In the genomic region with DNA sequence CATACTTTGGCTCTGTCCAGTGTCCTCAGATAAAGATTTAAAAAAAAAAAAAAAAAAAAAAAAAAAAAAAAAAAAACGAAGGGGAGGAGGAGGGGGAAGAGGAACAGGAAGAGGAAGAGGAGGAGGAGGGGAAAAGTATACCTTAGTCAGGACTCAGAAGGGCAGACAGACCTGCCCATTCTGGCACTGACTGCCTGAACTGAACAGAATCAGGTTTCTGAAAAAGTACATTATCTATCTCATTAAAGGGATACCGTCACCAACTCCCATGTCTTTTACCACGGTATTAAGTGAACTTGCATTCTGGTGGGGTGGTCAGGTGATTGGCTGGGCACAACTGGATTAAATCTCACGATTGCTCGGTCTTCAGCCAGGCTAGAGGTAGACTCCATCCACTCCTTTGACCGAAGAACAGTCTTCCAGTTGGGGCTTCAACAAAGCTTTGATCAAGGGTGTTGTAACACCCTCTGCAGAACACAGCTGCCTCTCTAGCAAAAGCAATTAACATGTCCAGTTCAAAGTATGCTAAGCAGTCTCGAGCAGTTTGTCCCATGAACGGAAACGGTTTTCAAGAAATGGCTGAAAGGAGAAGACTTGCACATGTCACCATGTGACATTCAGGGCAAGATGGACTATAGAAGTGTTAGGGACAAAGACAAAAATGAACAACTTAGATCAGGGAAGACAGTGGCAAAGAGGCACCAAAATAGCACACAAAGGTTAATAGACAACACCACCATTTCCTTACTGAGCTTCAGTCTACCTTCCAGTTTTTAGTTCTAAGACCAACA, we compare ENCODE assay signal across 9 mouse cellular contexts. TPM values are rescaled to one million over a fixed set of nuclear protein-coding genes. Genes with fewer than 3 reads are reported as not detected.
DNase-seq lines count a peak whose midpoint lies in the region; ATAC-seq and TF ChIP-seq lines count a peak whose summit lies in the region.
"Had no signal": no experiment of that assay in that cellular context is flagged by ENCODE, and none has a peak within 500 bp of the region (broad histone marks: within the 10 kb centered on the region; RNA-seq: fewer than 3 reads in every experiment).

No protein-coding gene starts in this region.

- TF ChIP-seq POLR2A in kidney, adult 2 months (IDR thresholded peaks at IDR 0.05; ENCODE audit: low read depth, low read length) = no peak
- no peak for TF ChIP-seq POLR2A in bone marrow macrophage, adult 2 months (IDR thresholded peaks at IDR 0.05; ENCODE audit: borderline replicate concordance, low read depth, low read length)

- peak overlapping the region; percentile 56 for H3K4me3 ChIP-seq in kidney, adult 2 months (ENCODE audit: insufficient read depth, low read depth, low read length)
- H3K4me3 ChIP-seq in bone marrow macrophage, adult 2 months (ENCODE audit: insufficient read depth, low read length) = peak overlapping the region; percentile 87
- H3K4me3 ChIP-seq in hindbrain, embryonic 14.5 days (replicated peaks; ENCODE audit: low read length) = peak overlapping the region; percentile 86
- peak overlapping the region; percentile 89 for H3K4me3 ChIP-seq in midbrain, postnatal 0 days (ENCODE audit: low read depth, low read length)

- no peak for ATAC-seq in hindbrain, embryonic 14.5 days (ENCODE audit: low FRiP score)
- ATAC-seq in midbrain, postnatal 0 days (ENCODE audit: low FRiP score) = no peak

- WGBS in kidney, adult 2 months = 84% methylated on average over 8 of the region's 9 CpGs
- WGBS in hindbrain, embryonic 14.5 days = 94% methylated on average over 8 of the region's 9 CpGs
- WGBS in midbrain, postnatal 0 days = 97% methylated on average over 8 of the region's 9 CpGs

- H3K9ac ChIP-seq in hindbrain, embryonic 14.5 days = peak overlapping the region; percentile 85
- H3K9ac ChIP-seq in midbrain, postnatal 0 days (replicated peaks; ENCODE audit: low read length, poor library complexity, severe bottlenecking) = peak overlapping the region; percentile 90; the same call in 1 of the 2 replicates

- no peaks in the 10 kb centered on the region for H3K36me3 ChIP-seq in kidney, adult 2 months (ENCODE audit: control insufficient read depth, insufficient read depth, low read length)
- no peaks in the 10 kb centered on the region for H3K36me3 ChIP-seq in hindbrain, embryonic 14.5 days (replicated peaks; ENCODE audit: control insufficient read depth, insufficient read depth)
- H3K36me3 ChIP-seq in midbrain, postnatal 0 days (ENCODE audit: insufficient read depth, low read length) = no peaks in the 10 kb centered on the region

- no peaks in the 10 kb centered on the region for H3K9me3 ChIP-seq in hindbrain, embryonic 14.5 days (ENCODE audit: control insufficient read depth, low read length)
- no peaks in the 10 kb centered on the region for H3K9me3 ChIP-seq in midbrain, postnatal 0 days (ENCODE audit: low read length)

- TF ChIP-seq CTCF in kidney, adult 2 months (conservative IDR thresholded peaks at IDR 0.05; ENCODE audit: insufficient read depth, insufficient read length, low read depth, low read length) = no peak
- no peak for TF ChIP-seq CTCF in bone marrow macrophage, adult 2 months (IDR thresholded peaks at IDR 0.05; ENCODE audit: low read depth, low read length)
- TF ChIP-seq CTCF in midbrain, postnatal 0 days (IDR thresholded peaks at IDR 0.05) = no peak

- peak overlapping the region; percentile 7; the same call in 1 of the 2 replicates for H3K27ac ChIP-seq in kidney, adult 2 months (ENCODE audit: insufficient read depth, low read depth, low read length)
- peak overlapping the region; percentile 18; the same call in 1 of the 2 replicates for H3K27ac ChIP-seq in bone marrow macrophage, adult 2 months (ENCODE audit: insufficient read depth, low read depth, low read length)
- peak overlapping the region; percentile 66 for H3K27ac ChIP-seq in hindbrain, embryonic 14.5 days
- peak overlapping the region; percentile 71 for H3K27ac ChIP-seq in midbrain, postnatal 0 days (ENCODE audit: low read depth, low read length)

- no peaks in the 10 kb centered on the region for H3K27me3 ChIP-seq in kidney, adult 2 months (replicated peaks; ENCODE audit: control insufficient read depth, insufficient read depth, low read length)
- H3K27me3 ChIP-seq in hindbrain, embryonic 14.5 days (ENCODE audit: control insufficient read depth, insufficient read depth, low read length) = no peaks in the 10 kb centered on the region
- no peaks in the 10 kb centered on the region for H3K27me3 ChIP-seq in midbrain, postnatal 0 days (ENCODE audit: insufficient read depth, low read length)

- peak; percentile 3 for DNase-seq in kidney, adult 2 months
- no peak for DNase-seq in kidney, postnatal 14 days
- no peak for DNase-seq in hindbrain, embryonic 14.5 days (ENCODE audit: low spot score)
- DNase-seq in midbrain, postnatal 0 days (ENCODE audit: low spot score) = no peak
- DNase-seq in urinary bladder, postnatal 10 days (ENCODE audit: low spot score) = no peak
- no peak for DNase-seq in layer of hippocampus, adult 11-12 months (ENCODE audit: low spot score)
- DNase-seq in spleen, postnatal 10 days (ENCODE audit: low spot score in 2 of 2) = no peak

- H3K4me1 ChIP-seq in kidney, adult 2 months (ENCODE audit: control insufficient read depth, insufficient read depth, low read length) = no peaks in the 10 kb centered on the region; the same call in 1 of the 2 replicates
- H3K4me1 ChIP-seq in bone marrow macrophage, adult 2 months (ENCODE audit: control insufficient read depth, insufficient read depth, low read length) = peaks cover 20% of the 10 kb centered on the region
- H3K4me1 ChIP-seq in hindbrain, embryonic 14.5 days (replicated peaks; ENCODE audit: control insufficient read depth, insufficient read depth, low read length) = peaks cover 14% of the 10 kb centered on the region
- H3K4me1 ChIP-seq in midbrain, postnatal 0 days (ENCODE audit: insufficient read depth, low read length) = peaks cover 3% of the 10 kb centered on the region; the same call in 1 of the 2 replicates

- peak overlapping the region; percentile 77 for H3K4me2 ChIP-seq in hindbrain, embryonic 14.5 days (replicated peaks)
- H3K4me2 ChIP-seq in midbrain, postnatal 0 days (ENCODE audit: low read depth, low read length, poor library complexity, severe bottlenecking) = peak overlapping the region; percentile 84

RNA-seq across cellular contexts. Expression of a gene that starts 0.8 kb away (rescaled TPM):
- polyA plus RNA-seq in kidney, adult 2 months (2012; rRNA removed) = 0.94 and 1.1 TPM in 2 replicates
- polyA plus RNA-seq in bone marrow macrophage, adult 2 months (2012; ENCODE audit: insufficient read depth, insufficient read length, missing spikeins) = 2.1 and 3.1 TPM in 2 replicates
- polyA plus RNA-seq in hindbrain, embryonic 14.5 days (2014; fragmentation: Nextera tagmentation; extraction: Ambion mirVana) = 11.1 and 12.1 TPM in 2 replicates
- total RNA-seq in midbrain, postnatal 0 days (2014; rRNA removed) = 8.8 and 11.5 TPM in 2 replicates
- polyA plus RNA-seq in midbrain, postnatal 0 days (2015; fragmentation: Nextera tagmentation; extraction: Ambion mirVana) = 5.6 and 6.3 TPM in 2 replicates

RNA-seq across cellular contexts. Expression of a gene that starts 10.6 kb away (rescaled TPM):
- polyA plus RNA-seq in kidney, adult 2 months (2012; rRNA removed) = not detected in 2 replicates
- polyA plus RNA-seq in bone marrow macrophage, adult 2 months (2012; ENCODE audit: insufficient read depth, insufficient read length, missing spikeins) = not detected in 2 replicates
- polyA plus RNA-seq in hindbrain, embryonic 14.5 days (2014; fragmentation: Nextera tagmentation; extraction: Ambion mirVana) = not detected in 2 replicates
- not detected in 2 replicates for total RNA-seq in midbrain, postnatal 0 days (2014; rRNA removed)
- not detected in 2 replicates for polyA plus RNA-seq in midbrain, postnatal 0 days (2015; fragmentation: Nextera tagmentation; extraction: Ambion mirVana)

RNA-seq across cellular contexts. Expression of a gene that starts 43.4 kb away (rescaled TPM):
- not detected in 2 replicates for polyA plus RNA-seq in kidney, adult 2 months (2012; rRNA removed)
- polyA plus RNA-seq in bone marrow macrophage, adult 2 months (2012; ENCODE audit: insufficient read depth, insufficient read length, missing spikeins) = not detected in 2 replicates
- not detected in 2 replicates for polyA plus RNA-seq in hindbrain, embryonic 14.5 days (2014; fragmentation: Nextera tagmentation; extraction: Ambion mirVana)
- total RNA-seq in midbrain, postnatal 0 days (2014; rRNA removed) = not detected in 2 replicates
- polyA plus RNA-seq in midbrain, postnatal 0 days (2015; fragmentation: Nextera tagmentation; extraction: Ambion mirVana) = not detected in 2 replicates
- total RNA-seq: left cerebral cortex, postnatal 14 days had no signal

Comparison
In these comparisons a context has a peak if more than half of its experiments do, and no peak if none do; other contexts are left out.
1. H3K27ac ChIP-seq: peak in every context shown above with its lines; median percentile 71 in midbrain, postnatal 0 days; 66 in hindbrain, embryonic 14.5 days; 18 in bone marrow macrophage, adult 2 months; 7 in kidney, adult 2 months.